Mouse (Mus musculus): ENCODE data around the gene Olfr222. TPM values are rescaled to one million over a fixed set of nuclear protein-coding genes. Genes with fewer than 3 reads are reported as not detected.

The Olfr222 gene
- polyA plus RNA-seq, 1 experiment, result not detected

DNA sequence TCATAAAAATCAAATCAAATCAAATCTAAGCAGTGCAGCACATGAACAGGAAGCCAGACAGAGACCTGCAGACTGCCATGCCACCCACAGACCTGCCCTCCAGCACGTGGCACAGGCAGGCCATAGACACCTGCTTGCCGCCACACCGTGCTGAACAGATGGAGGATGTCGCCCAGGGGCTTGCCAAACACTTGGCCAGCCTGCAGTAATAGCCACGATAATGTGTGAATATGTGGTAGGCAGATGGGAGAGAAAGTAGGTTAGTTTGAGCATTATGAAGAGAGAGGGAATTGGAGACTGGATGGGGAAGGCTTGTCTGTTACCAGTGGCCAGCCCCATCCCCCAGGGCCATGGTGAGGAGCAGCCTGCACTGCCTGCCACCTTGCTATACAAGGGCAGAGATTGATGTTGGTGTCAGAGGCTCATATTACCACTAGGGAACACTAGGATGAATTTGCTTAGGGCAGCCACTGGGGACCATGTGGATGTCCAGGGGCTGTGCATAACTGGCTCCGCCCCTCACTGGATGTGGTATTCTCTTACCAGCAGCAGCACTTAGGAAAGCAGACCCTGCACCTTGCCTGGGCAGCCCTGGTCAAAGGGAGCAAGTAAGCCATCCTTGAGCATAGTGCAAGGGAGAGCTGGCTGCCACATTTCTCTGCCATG lies 45.0 kb downstream of the Olfr222 start:
- TF ChIP-seq POLR2A (IDR thresholded peaks at IDR 0.05; ENCODE audit: insufficient read depth, low read depth, low read length) (no peak), CTCF (IDR thresholded peaks at IDR 0.05; ENCODE audit: insufficient read depth, low read depth, low read length) (no peak)
- 82% methylated on average over 6 of the region's 6 CpGs for WGBS

DNA sequence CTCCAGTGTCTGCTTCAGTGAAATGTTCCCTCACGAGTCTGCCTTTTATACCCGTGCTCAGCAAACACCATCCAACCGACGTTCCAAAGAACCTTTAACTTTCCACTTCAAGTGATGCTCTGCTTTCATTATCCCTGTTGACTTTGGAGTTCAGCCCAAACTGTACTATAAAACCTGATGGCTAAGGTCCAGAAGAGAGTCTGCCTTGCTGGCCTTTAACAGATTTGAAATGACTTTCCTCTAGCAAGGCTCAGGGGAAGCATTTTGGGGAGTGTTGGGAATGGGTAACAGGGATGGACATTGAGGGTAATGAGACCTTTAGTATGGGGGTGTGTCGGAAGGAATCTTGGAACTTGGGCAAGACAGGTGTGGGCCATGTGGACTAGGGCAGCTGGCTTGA lies 45.8 kb downstream of the Olfr222 start:
- Histone ChIP-seq H3K4me1 (ENCODE audit: control insufficient read depth, insufficient read depth, low read length) (no peaks in the 10 kb centered on the region), H3K27ac (ENCODE audit: insufficient read depth, low read depth, low read length) (no peak overlapping the region), H3K4me3 (ENCODE audit: insufficient read depth, low read depth, low read length) (no peak overlapping the region)
- TF ChIP-seq POLR2A (IDR thresholded peaks at IDR 0.05; ENCODE audit: insufficient read depth, low read depth, low read length), result no peak
- no peak for TF ChIP-seq CTCF (IDR thresholded peaks at IDR 0.05; ENCODE audit: insufficient read depth, low read depth, low read length)
- 72% methylated on average over 5 of the region's 5 CpGs for WGBS

More for the DNA sequence above, 45.0 kb downstream of the Olfr222 start:
- Histone ChIP-seq H3K27ac (ENCODE audit: insufficient read depth, low read depth, low read length) (no peak overlapping the region), H3K4me3 (ENCODE audit: insufficient read depth, low read depth, low read length) (no peak overlapping the region), H3K4me1 (ENCODE audit: control insufficient read depth, insufficient read depth, low read length) (no peaks in the 10 kb centered on the region)

DNA sequence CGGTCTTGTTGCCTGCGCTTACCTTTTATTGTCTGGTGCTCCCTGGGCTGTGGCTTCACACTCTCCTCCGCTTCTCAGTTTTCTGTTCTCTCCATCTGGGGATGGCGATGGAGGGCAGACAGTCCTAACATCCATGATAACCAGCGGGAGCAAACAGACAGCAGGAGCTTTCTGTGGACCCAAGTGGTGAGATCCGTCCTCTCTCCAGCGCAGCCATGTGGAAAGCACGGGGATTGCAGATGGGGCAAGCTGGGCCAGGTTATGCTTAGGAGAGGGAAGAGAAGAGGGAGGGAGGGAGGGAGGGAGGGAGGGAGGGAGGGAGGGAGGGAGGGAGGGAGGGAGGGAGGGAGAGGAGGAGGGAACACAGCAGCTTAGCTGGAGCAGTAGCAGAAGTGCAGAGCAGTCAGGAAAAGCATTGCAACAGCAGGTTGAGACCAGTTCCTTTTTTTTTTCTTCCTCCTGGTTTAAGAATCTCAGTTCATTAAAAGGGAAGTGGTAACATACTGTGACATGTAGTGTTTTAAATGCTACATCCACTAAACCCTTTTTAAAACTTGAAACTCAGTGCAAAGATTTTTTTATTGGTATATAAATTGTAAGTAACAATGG lies 49.5 kb downstream of the Olfr222 start, which contains the start of gene Zkscan17:
TSS of gene Zkscan17 (minus strand) at position 280 of the 609 bp plus-strand sequence.
- no peak within 1 kb of the TSS for H3K4me3 ChIP-seq (ENCODE audit: insufficient read depth, low read depth, low read length)
- 59% methylated on average over 8 of the region's 8 CpGs for WGBS
- TF ChIP-seq POLR2A (IDR thresholded peaks at IDR 0.05; ENCODE audit: insufficient read depth, low read depth, low read length) (no peak), CTCF (IDR thresholded peaks at IDR 0.05; ENCODE audit: insufficient read depth, low read depth, low read length) (no peak)
- no peaks in the 10 kb centered on the region for H3K4me1 ChIP-seq (ENCODE audit: control insufficient read depth, insufficient read depth, low read length)
- H3K27ac ChIP-seq (ENCODE audit: insufficient read depth, low read depth, low read length), result no peak within 1 kb of the TSS

DNA sequence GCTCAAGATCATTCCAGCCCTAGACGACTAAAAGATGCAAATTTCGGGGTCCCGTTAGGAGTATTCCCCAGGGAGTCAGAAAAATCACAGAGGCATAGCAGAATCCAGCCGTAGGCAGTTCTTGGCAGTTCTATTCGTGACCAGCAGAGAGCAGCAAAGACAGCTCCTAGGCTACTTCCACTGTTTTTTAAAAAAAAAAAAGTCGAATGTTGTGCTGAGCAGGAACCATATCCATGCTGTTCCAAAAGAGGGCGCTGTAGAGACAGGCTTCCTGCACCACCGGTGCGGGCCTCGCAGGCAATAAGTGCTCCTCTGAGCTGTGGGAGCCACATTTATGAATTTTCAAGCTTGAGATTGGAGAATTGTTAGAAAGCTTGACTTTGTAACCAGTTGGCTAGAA lies 50.8 kb downstream of the Olfr222 start:
- WGBS, result 2% methylated on average over 10 of the region's 10 CpGs
- no peak overlapping the region for H3K4me3 ChIP-seq (ENCODE audit: insufficient read depth, low read depth, low read length)
- TF ChIP-seq CTCF (IDR thresholded peaks at IDR 0.05; ENCODE audit: insufficient read depth, low read depth, low read length) (peak; percentile 84), POLR2A (IDR thresholded peaks at IDR 0.05; ENCODE audit: insufficient read depth, low read depth, low read length) (no peak)
- H3K4me1 ChIP-seq (ENCODE audit: control insufficient read depth, insufficient read depth, low read length), result no peaks in the 10 kb centered on the region
- no peak overlapping the region for H3K27ac ChIP-seq (ENCODE audit: insufficient read depth, low read depth, low read length)

DNA sequence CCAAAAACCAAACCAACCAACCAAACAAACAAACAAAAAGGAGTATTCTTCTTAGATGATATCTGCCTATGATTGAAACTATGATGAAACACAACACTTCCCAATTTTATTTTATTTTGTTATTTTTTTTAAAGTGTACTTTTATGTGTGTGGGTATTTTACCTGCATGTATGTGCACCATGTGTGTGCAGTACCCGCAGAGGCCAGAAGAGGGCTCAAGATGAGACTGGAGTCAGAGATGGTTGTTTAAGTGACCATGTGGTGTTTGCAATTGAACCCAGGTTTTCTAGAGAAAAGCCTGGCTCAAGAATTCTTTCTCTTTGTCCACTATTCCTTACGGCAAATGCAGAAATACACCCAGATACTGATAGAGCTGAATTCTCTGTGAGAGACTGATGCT lies 51.9 kb downstream of the Olfr222 start:
- 97% methylated on average over 2 of the region's 2 CpGs for WGBS
- Histone ChIP-seq H3K4me1 (ENCODE audit: control insufficient read depth, insufficient read depth, low read length) (no peaks in the 10 kb centered on the region), H3K27ac (ENCODE audit: insufficient read depth, low read depth, low read length) (no peak overlapping the region), H3K4me3 (ENCODE audit: insufficient read depth, low read depth, low read length) (no peak overlapping the region)
- TF ChIP-seq POLR2A (IDR thresholded peaks at IDR 0.05; ENCODE audit: insufficient read depth, low read depth, low read length) (no peak), CTCF (IDR thresholded peaks at IDR 0.05; ENCODE audit: insufficient read depth, low read depth, low read length) (no peak)

Other genes starting within 250 kb of the Olfr222 start
- not detected in 2 replicates for gene Prss38, start 200.6 kb downstream of the Olfr222 start, polyA plus RNA-seq (2012; ENCODE audit: insufficient read depth, insufficient read length, low replicate concordance, missing spikeins)
- not detected in 2 replicates for gene Jmjd4, start 126.2 kb downstream of the Olfr222 start, polyA plus RNA-seq (2012; ENCODE audit: insufficient read depth, insufficient read length, low replicate concordance, missing spikeins)
- 397 TPM in 1 of 2 replicates, not detected in the other for gene Snap47, start 125.0 kb downstream of the Olfr222 start, polyA plus RNA-seq (2012; ENCODE audit: insufficient read depth, insufficient read length, low replicate concordance, missing spikeins)
- not detected in 2 replicates for gene Zfp867, start 103.8 kb downstream of the Olfr222 start, polyA plus RNA-seq (2012; ENCODE audit: insufficient read depth, insufficient read length, low replicate concordance, missing spikeins)
- gene Zkscan17, start 49.5 kb downstream of the Olfr222 start, polyA plus RNA-seq (2012; ENCODE audit: insufficient read depth, insufficient read length, low replicate concordance, missing spikeins), result not detected in 2 replicates
- gene Nlrp3, start 34.7 kb downstream of the Olfr222 start, polyA plus RNA-seq (2012; ENCODE audit: insufficient read depth, insufficient read length, low replicate concordance, missing spikeins), result not detected in 2 replicates
- not detected in 2 replicates for gene Olfr223, start 17.1 kb upstream of the Olfr222 start, polyA plus RNA-seq (2012; ENCODE audit: insufficient read depth, insufficient read length, low replicate concordance, missing spikeins)
- 111 TPM in 1 of 2 replicates, not detected in the other for gene Mprip, start 85.1 kb upstream of the Olfr222 start, polyA plus RNA-seq (2012; ENCODE audit: insufficient read depth, insufficient read length, low replicate concordance, missing spikeins)
- not detected in 2 replicates for gene Pld6, start 211.4 kb upstream of the Olfr222 start, polyA plus RNA-seq (2012; ENCODE audit: insufficient read depth, insufficient read length, low replicate concordance, missing spikeins)
- gene Flcn, start 233.8 kb upstream of the Olfr222 start, polyA plus RNA-seq (2012; ENCODE audit: insufficient read depth, insufficient read length, low replicate concordance, missing spikeins), result not detected in 2 replicates